Mouse (Mus musculus) inflammation-experienced regulatory T-cells, adult 16 weeks (primary cell): Measurements from ENCODE around the gene Il11ra2. TPM values are rescaled to one million over a fixed set of nuclear protein-coding genes. Genes with fewer than 3 reads are reported as not detected.

Source experiments
- polyA plus RNA-seq: library from polyadenylated mRNA; unstranded; fragments of 100-300 nt; shearing (Covaris generic); gene quantifications from one replicate; pipeline ENCODE4 v1.2.1, GENCODE M21; 2017

Il11ra2 gene
- not detected for polyA plus RNA-seq

GRCm38 (mm10) chr4:42661793-42662192 is at the start of gene Il11ra2:
Gene Il11ra2, minus strand, starts transcription at chr4:42661893.

GRCm38 (mm10) chr4:42654951-42655350 is 6.7 kb downstream of the Il11ra2 start, which contains the start of gene Ccl27b:
Gene Ccl27b, plus strand, starts transcription at chr4:42655251.

DNA sequence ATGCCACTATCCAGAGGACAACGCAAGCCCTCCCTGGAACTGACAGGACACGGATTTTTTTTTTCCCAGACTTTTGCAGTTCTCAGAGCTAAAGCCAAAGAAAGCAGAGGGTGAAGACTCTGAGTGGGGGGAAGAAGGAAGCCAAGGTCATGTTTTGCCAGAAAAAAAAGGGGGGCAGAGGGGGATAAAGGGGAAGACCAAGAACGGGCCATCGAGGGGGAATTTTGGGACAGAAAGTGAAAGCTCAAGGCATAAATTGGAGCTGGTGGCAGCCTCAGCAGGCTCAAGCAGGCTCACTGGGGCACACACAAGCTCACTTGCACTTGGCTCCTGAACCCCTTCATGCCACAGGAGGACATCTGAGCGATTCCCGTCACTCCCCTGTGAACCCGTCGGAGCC is 32.3 kb downstream of the Il11ra2 start, which contains the start of gene Gm2564:
Gm2564 (plus strand) TSS at position 301 of the 400 bp plus-strand sequence.

DNA sequence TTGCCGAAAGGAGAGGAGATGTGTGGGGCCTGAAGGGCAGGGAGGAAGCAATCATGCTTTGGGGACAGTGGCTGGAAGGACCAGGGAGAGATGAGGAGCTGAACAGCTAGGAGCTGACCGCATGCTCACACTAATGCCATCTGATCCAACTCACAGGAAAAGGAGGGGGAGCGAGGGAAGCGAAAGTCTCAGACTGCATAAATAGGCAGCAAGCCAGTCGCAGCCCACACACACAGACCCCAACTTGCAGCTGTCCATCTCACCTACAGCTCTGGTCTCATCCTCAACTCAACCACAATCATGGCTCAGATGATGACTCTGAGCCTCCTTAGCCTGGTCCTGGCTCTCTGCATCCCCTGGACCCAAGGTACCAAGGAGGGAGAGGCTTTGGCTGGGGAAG is 49.8 kb downstream of the Il11ra2 start, which contains the start of gene Gm10591:
Gm10591 (plus strand) TSS at position 301 of the 400 bp plus-strand sequence.

Other genes starting within 250 kb of the Il11ra2 start
- gene Gm21586, start 222.5 kb downstream of the Il11ra2 start, polyA plus RNA-seq = not detected
- gene Gm2163, start 195.1 kb downstream of the Il11ra2 start, polyA plus RNA-seq = not detected
- not detected for gene Fam205a2, start 133.7 kb downstream of the Il11ra2 start, polyA plus RNA-seq
- gene Gm10591, start 49.7 kb downstream of the Il11ra2 start, polyA plus RNA-seq = not detected
- not detected for gene Gm2564, start 32.2 kb downstream of the Il11ra2 start, polyA plus RNA-seq
- not detected for gene Ccl27b, start 6.6 kb downstream of the Il11ra2 start, polyA plus RNA-seq
- gene 4930578G10Rik, start 73.7 kb upstream of the Il11ra2 start, polyA plus RNA-seq = not detected
- gene Ccl19, start 94.7 kb upstream of the Il11ra2 start, polyA plus RNA-seq = not detected
- not detected for gene Ccl21a, start 112.1 kb upstream of the Il11ra2 start, polyA plus RNA-seq
- gene Fam205a1, start 192.0 kb upstream of the Il11ra2 start, polyA plus RNA-seq = not detected
- gene Gm12394, start 194.9 kb upstream of the Il11ra2 start, polyA plus RNA-seq = not detected
- gene Fam205c, start 212.3 kb upstream of the Il11ra2 start, polyA plus RNA-seq = not detected